Mouse (Mus musculus): ENCODE measurements around the gene Cfap58.

Cfap58 gene

GRCm38 (mm10) chr19:47980241-47980640 lies 42.8 kb downstream of the Cfap58 start:
- no peak for DNase-seq

- no peak for DNase-seq
These were observed 48.2 kb downstream of the Cfap58 start for GRCm38 (mm10) chr19:47985606-47986213.

- DNase-seq, result no peak
These were observed 50.5 kb downstream of the Cfap58 start for GRCm38 (mm10) chr19:47987986-47988385.

GRCm38 (mm10) chr19:47988456-47988855 lies 51.0 kb downstream of the Cfap58 start:
- DNase-seq, result peak; percentile 30

- DNase-seq, result no peak
These were observed 51.6 kb downstream of the Cfap58 start for GRCm38 (mm10) chr19:47988880-47989574.

- DNase-seq, result no peak
These were observed 52.1 kb downstream of the Cfap58 start for GRCm38 (mm10) chr19:47989575-47989891.

GRCm38 (mm10) chr19:48001240-48001639 lies 63.8 kb downstream of the Cfap58 start:
- no peak for DNase-seq

- no peak for DNase-seq
These were observed 64.3 kb downstream of the Cfap58 start for GRCm38 (mm10) chr19:48001774-48002173.

- no peak for DNase-seq
These were observed 71.4 kb downstream of the Cfap58 start for GRCm38 (mm10) chr19:48008771-48009413.

- no peak for DNase-seq
These were observed 72.3 kb downstream of the Cfap58 start for GRCm38 (mm10) chr19:48009586-48010331.

GRCm38 (mm10) chr19:48020103-48020502 lies 82.6 kb downstream of the Cfap58 start:
- no peak for DNase-seq

GRCm38 (mm10) chr19:48021435-48021834 lies 84.0 kb downstream of the Cfap58 start:
- DNase-seq, result peak; percentile 17

GRCm38 (mm10) chr19:48022763-48023162 lies 85.3 kb downstream of the Cfap58 start:
- no peak for DNase-seq

- DNase-seq, result no peak
These were observed 86.3 kb downstream of the Cfap58 start for GRCm38 (mm10) chr19:48023726-48024125.

GRCm38 (mm10) chr19:48025366-48025765 lies 87.9 kb downstream of the Cfap58 start:
- DNase-seq, result no peak

GRCm38 (mm10) chr19:48026882-48027281 lies 89.4 kb downstream of the Cfap58 start:
- no peak for DNase-seq

- DNase-seq, result no peak
These were observed 102.1 kb downstream of the Cfap58 start for GRCm38 (mm10) chr19:48039554-48039953.

GRCm38 (mm10) chr19:48047315-48047714 lies 109.8 kb downstream of the Cfap58 start:
- no peak for DNase-seq

GRCm38 (mm10) chr19:48049361-48049760 lies 111.9 kb downstream of the Cfap58 start:
- no peak for DNase-seq

- no peak for DNase-seq
These were observed 125.8 kb downstream of the Cfap58 start for GRCm38 (mm10) chr19:48063289-48063688.

GRCm38 (mm10) chr19:48079718-48080117 lies 142.2 kb downstream of the Cfap58 start:
- DNase-seq, result no peak

- DNase-seq, result no peak
These were observed 144.0 kb downstream of the Cfap58 start for GRCm38 (mm10) chr19:48081456-48081855.
